Mouse (Mus musculus) duodenum, adult 2 months (tissue): ENCODE measurements around the gene Olfr1046. TPM values are rescaled to one million over a fixed set of nuclear protein-coding genes. Genes with fewer than 3 reads are reported as not detected.

Experiments
- polyA plus RNA-seq: library from polyadenylated mRNA; depleted of rRNA; stranded (reverse); fragments of >200 nt; gene quantifications from 2 replicates; pipeline ENCODE4 v1.2.3, GENCODE M21; 2012; ENCODE audit warnings: low replicate concordance; rRNA removed

Gene Olfr1046
- not detected in 2 replicates for polyA plus RNA-seq

GRCm38 (mm10) chr2:86219214-86219613 is at the start of gene Olfr1046:
TSS of gene Olfr1046 (minus strand) at chr2:86219314.

DNA sequence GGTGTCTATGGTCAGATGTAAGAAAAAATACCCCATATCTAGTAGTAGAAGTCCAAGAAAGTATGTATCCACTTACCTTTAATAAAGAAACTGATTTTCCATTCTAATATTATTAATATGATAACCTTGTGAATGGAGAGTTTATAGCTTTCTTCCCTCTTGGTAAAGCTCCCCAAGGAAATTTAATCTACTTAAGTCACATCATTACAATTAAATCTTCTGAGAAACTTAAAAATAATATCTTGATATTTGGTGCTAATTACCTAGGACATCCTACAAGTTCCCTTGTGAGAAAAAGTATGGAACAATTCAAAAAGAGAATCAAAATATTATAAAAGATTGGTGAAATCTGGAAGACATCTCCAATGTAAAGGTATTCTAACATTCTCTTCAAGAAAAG is 39.1 kb upstream of the Olfr1046 start, which contains the start of gene Olfr1049:
TSS of gene Olfr1049 (minus strand) at position 101 of the 400 bp plus-strand sequence.

DNA sequence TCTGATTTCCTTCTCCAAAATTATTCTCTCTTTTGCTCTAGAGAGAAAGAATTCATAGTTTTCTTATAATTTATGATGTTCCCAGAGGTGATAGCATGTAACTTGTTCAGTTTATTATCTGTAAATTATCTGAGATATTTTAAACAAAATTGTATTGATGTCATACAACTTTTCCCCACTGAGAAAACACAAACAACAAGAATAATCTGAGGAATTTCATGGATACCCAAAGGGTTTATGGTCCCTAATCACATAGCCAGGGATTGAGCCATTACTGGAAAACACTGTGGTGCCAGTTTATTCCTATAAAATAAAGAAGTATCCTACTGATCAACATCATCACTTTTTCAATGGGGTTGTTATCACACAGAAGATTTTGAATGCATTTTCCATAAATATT is 21.1 kb upstream of the Olfr1046 start, which contains the start of gene Olfr1048:
TSS of gene Olfr1048 (minus strand) at position 101 of the 400 bp plus-strand sequence.

DNA sequence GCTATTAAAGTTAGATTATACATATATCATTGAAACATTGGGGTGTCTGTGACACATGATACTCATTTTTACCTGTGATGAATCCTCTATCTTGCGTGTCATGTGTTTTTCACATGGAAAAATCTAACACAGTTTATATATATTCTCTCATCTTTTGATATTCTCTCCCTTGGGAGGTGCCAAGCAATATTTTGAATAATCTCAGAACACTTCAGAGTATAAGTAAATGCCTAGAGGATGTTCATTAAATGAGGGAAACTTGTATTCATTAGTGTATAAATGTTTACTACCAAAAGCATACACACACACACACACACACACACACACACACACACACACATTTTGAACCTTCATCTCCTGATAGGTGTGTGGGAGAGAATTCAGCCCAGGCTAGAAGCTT is 12.2 kb upstream of the Olfr1046 start, which contains the start of gene Olfr1047:
TSS of gene Olfr1047 (minus strand) at position 101 of the 400 bp plus-strand sequence.

DNA sequence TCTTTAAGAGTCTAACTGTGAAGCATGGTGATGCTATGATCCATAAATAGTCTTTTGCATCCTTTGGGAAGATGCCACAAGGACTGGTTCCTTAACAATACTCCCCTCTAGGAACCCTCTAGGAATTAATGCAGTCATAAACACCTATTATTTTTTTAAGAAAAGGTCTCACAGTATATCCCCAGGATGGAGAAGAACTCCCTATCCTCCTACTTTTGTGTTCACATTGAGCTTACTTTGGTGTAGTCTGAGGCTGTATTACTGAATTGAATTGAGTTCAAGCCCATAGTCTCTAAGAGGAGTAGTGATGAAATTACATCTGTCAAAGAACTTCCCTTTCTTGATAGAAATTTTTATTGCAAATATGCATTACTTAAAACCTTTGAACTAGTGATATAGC is 16.2 kb downstream of the Olfr1046 start, which contains the start of gene Olfr1045:
TSS of gene Olfr1045 (minus strand) at position 101 of the 400 bp plus-strand sequence.

GRCm38 (mm10) chr2:86185583-86185982 is 33.5 kb downstream of the Olfr1046 start, which contains the start of gene Olfr52:
TSS of gene Olfr52 (minus strand) at chr2:86185683.

GRCm38 (mm10) chr2:86177720-86178119 is 41.4 kb downstream of the Olfr1046 start, which contains the start of gene Olfr1044:
TSS of gene Olfr1044 (minus strand) at chr2:86177820.

GRCm38 (mm10) chr2:86167422-86167821 is 51.7 kb downstream of the Olfr1046 start, which contains the start of gene Olfr1043:
TSS of gene Olfr1043 (minus strand) at chr2:86167522.

Other genes with a start within 250 kb of the Olfr1046 start
- not detected in 2 replicates for gene Olfr1029, start 245.4 kb downstream of the Olfr1046 start, polyA plus RNA-seq
- not detected in 2 replicates for gene Olfr1030, start 240.0 kb downstream of the Olfr1046 start, polyA plus RNA-seq
- not detected in 2 replicates for gene Olfr1031, start 229.0 kb downstream of the Olfr1046 start, polyA plus RNA-seq
- gene Olfr1032, start 213.8 kb downstream of the Olfr1046 start, polyA plus RNA-seq, result not detected in 2 replicates
- gene Olfr1033, start 198.7 kb downstream of the Olfr1046 start, polyA plus RNA-seq, result 0.04 and 0.14 TPM in 2 replicates
- gene Olfr1034, start 173.5 kb downstream of the Olfr1046 start, polyA plus RNA-seq, result not detected in 2 replicates
- not detected in 2 replicates for gene Olfr1036, start 145.3 kb downstream of the Olfr1046 start, polyA plus RNA-seq
- gene Olfr1037, start 131.9 kb downstream of the Olfr1046 start, polyA plus RNA-seq, result not detected in 2 replicates
- not detected in 2 replicates for gene Olfr1039, start 83.4 kb downstream of the Olfr1046 start, polyA plus RNA-seq
- gene Olfr1040, start 72.6 kb downstream of the Olfr1046 start, polyA plus RNA-seq, result not detected in 2 replicates
- gene Olfr1042, start 57.5 kb downstream of the Olfr1046 start, polyA plus RNA-seq, result not detected in 2 replicates
- gene Olfr1043, start 51.8 kb downstream of the Olfr1046 start, polyA plus RNA-seq, result not detected in 2 replicates
- gene Olfr1044, start 41.5 kb downstream of the Olfr1046 start, polyA plus RNA-seq, result not detected in 2 replicates
- gene Olfr52, start 33.6 kb downstream of the Olfr1046 start, polyA plus RNA-seq, result not detected in 2 replicates
- gene Olfr1045, start 16.3 kb downstream of the Olfr1046 start, polyA plus RNA-seq, result not detected in 2 replicates
- gene Olfr1047, start 12.1 kb upstream of the Olfr1046 start, polyA plus RNA-seq, result not detected in 2 replicates
- gene Olfr1048, start 21.0 kb upstream of the Olfr1046 start, polyA plus RNA-seq, result not detected in 2 replicates
- not detected in 2 replicates for gene Olfr1049, start 39.0 kb upstream of the Olfr1046 start, polyA plus RNA-seq
- gene Olfr1051, start 59.8 kb upstream of the Olfr1046 start, polyA plus RNA-seq, result not detected in 2 replicates
- gene Olfr1052, start 73.1 kb upstream of the Olfr1046 start, polyA plus RNA-seq, result not detected in 2 replicates
- not detected in 2 replicates for gene Olfr1053, start 96.0 kb upstream of the Olfr1046 start, polyA plus RNA-seq
- gene Olfr1054, start 116.1 kb upstream of the Olfr1046 start, polyA plus RNA-seq, result not detected in 2 replicates
- gene Olfr1055, start 131.0 kb upstream of the Olfr1046 start, polyA plus RNA-seq, result not detected in 2 replicates
- gene Olfr1056, start 143.2 kb upstream of the Olfr1046 start, polyA plus RNA-seq, result not detected in 2 replicates
- gene Olfr1057, start 159.1 kb upstream of the Olfr1046 start, polyA plus RNA-seq, result not detected in 2 replicates
- not detected in 2 replicates for gene Olfr1058, start 169.2 kb upstream of the Olfr1046 start, polyA plus RNA-seq
- not detected in 2 replicates for gene Olfr1061, start 194.7 kb upstream of the Olfr1046 start, polyA plus RNA-seq
- not detected in 2 replicates for gene Olfr1062, start 207.4 kb upstream of the Olfr1046 start, polyA plus RNA-seq
- gene Olfr1065, start 231.3 kb upstream of the Olfr1046 start, polyA plus RNA-seq, result not detected in 2 replicates
- gene Olfr1066, start 237.0 kb upstream of the Olfr1046 start, polyA plus RNA-seq, result not detected in 2 replicates